Mouse (Mus musculus): ENCODE measurements at regions not wholly inside any gene's neighbourhood (a gene's known extent, or its start where the extent isn't known, plus 50 kb on each side); places are given as distances from the start of the nearest gene placed in this dataset.

DNA sequence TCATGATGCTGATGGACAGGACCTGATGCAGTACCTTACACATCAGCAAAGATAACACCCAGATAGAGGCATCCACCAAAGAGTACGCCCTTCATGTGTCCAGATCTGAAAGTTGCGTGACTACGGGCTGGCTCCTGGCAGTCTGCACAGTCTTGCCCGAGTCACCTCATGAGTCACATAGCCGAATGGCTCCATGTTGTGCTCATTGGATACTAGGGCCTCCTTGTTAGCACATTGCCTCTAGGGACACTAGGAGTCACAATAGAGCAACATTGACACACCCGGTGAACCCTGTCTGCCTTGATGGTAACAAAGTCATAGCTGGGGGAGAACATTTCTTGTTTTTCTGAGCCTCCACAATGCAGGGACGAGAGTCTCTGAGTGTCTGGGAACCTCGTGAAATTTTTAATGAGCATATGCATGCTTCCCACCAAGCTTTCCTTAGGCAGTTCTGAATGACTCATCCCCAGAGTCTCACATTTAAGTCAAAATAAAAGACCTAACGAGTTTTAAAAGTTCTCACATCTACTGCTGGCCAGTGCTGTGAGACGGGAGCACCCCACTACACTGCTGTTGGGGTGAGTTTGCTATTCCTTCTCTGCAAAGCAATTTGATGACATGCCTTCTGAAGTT, 297.5 kb downstream of the Insig2 start:
- 84% methylated on average over 10 of the region's 10 CpGs for WGBS
- Histone ChIP-seq H3K9me3 (ENCODE audit: control insufficient read depth, low read length) (no peaks in the 10 kb centered on the region), H3K4me1 (replicated peaks; ENCODE audit: control insufficient read depth, insufficient read depth, low read length) (no peaks in the 10 kb centered on the region), H3K4me3 (ENCODE audit: low read length) (no peak overlapping the region), H3K4me2 (ENCODE audit: low read depth, low read length) (no peak overlapping the region), H3K9ac (ENCODE audit: low read length) (no peak overlapping the region), H3K36me3 (ENCODE audit: control insufficient read depth, insufficient read depth, low read length) (no peaks in the 10 kb centered on the region), H3K27me3 (ENCODE audit: control insufficient read depth, insufficient read depth, low read depth, low read length) (no peaks in the 10 kb centered on the region), H3K27ac (ENCODE audit: low read length) (no peak overlapping the region)
- no peak for ATAC-seq (ENCODE audit: low read depth)

- Histone ChIP-seq H3K4me1 (replicated peaks; ENCODE audit: control insufficient read depth, insufficient read depth, low read length) (no peaks in the 10 kb centered on the region), H3K4me3 (ENCODE audit: low read length) (no peak overlapping the region), H3K9ac (ENCODE audit: low read length) (no peak overlapping the region), H3K9me3 (ENCODE audit: control insufficient read depth, low read length) (no peaks in the 10 kb centered on the region), H3K36me3 (ENCODE audit: control insufficient read depth, insufficient read depth, low read length) (no peaks in the 10 kb centered on the region), H3K27me3 (ENCODE audit: control insufficient read depth, insufficient read depth, low read depth, low read length) (no peaks in the 10 kb centered on the region), H3K27ac (ENCODE audit: low read length) (no peak overlapping the region), H3K4me2 (ENCODE audit: low read depth, low read length) (no peak overlapping the region)
- WGBS, result 38% methylated on average over 6 of the region's 6 CpGs
- no peak for ATAC-seq (ENCODE audit: low read depth)
Measured at GRCm38 (mm10) chr1:121046581-121046980, 285.8 kb downstream of the Insig2 start.

- H3K27me3 ChIP-seq (ENCODE audit: control insufficient read depth, insufficient read depth, low read depth, low read length), result no peaks in the 10 kb centered on the region
- H3K4me3 ChIP-seq (ENCODE audit: low read length), result no peak overlapping the region
- ATAC-seq (ENCODE audit: low read depth), result no peak
- no peak overlapping the region for H3K9ac ChIP-seq (ENCODE audit: low read length)
- no peaks in the 10 kb centered on the region for H3K4me1 ChIP-seq (replicated peaks; ENCODE audit: control insufficient read depth, insufficient read depth, low read length)
- no peak overlapping the region for H3K27ac ChIP-seq (ENCODE audit: low read length)
- no peaks in the 10 kb centered on the region for H3K9me3 ChIP-seq (ENCODE audit: control insufficient read depth, low read length)
- no peaks in the 10 kb centered on the region for H3K36me3 ChIP-seq (ENCODE audit: control insufficient read depth, insufficient read depth, low read length)
- 45% methylated on average over 2 of the region's 2 CpGs for WGBS
- no peak overlapping the region for H3K4me2 ChIP-seq (ENCODE audit: low read depth, low read length)
Measured at GRCm38 (mm10) chr1:121047406-121047805, 285.0 kb downstream of the Insig2 start.

GRCm38 (mm10) chr1:121049684-121050083, 282.7 kb downstream of the Insig2 start:
- no peaks in the 10 kb centered on the region for H3K4me1 ChIP-seq (replicated peaks; ENCODE audit: control insufficient read depth, insufficient read depth, low read length)
- no peaks in the 10 kb centered on the region for H3K36me3 ChIP-seq (ENCODE audit: control insufficient read depth, insufficient read depth, low read length)
- no peaks in the 10 kb centered on the region for H3K27me3 ChIP-seq (ENCODE audit: control insufficient read depth, insufficient read depth, low read depth, low read length)
- no peaks in the 10 kb centered on the region for H3K9me3 ChIP-seq (ENCODE audit: control insufficient read depth, low read length)
- no peak overlapping the region for H3K27ac ChIP-seq (ENCODE audit: low read length)
- no peak overlapping the region for H3K4me2 ChIP-seq (ENCODE audit: low read depth, low read length)
- ATAC-seq (ENCODE audit: low read depth), result no peak
- no peak overlapping the region for H3K9ac ChIP-seq (ENCODE audit: low read length)
- no peak overlapping the region for H3K4me3 ChIP-seq (ENCODE audit: low read length)
- WGBS, result 84% methylated on average over 4 of the region's 4 CpGs

DNA sequence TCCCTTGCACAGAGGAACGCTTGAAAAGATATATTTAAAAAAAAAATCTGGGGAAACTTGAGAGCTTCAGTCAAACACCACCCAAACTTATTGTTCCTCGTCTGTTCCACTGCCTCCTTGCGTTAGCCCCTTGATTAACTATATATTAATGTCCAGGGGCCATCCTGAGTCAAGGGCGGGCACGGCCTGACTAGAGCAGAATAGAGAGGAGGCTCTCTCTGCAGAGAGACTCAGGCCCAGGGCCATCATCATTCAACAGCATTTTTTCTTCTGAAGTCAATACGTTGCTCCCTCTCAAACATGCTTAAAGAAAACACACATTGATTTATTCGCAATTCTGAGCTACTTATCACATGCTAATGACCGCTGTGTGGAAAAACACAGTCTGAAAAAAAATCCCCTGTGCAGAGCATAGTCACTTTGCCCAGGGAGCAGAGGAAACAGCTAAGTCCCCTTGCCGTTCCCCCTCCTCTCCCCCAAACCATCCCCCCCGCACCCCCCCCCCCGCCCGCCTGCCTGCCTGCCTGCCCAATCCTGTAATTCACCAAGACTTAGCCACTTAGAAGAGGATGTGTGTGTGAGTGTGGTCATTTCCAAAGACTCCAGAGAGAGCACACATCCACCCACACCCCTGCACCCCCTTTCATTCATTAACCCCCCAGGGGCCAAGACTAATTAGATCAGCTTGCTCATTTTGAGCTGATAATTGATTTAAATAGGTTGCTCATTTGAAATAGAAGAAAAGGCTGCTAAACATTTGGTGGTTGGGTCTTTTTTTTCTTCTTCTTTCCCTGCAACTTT, 281.5 kb downstream of the Insig2 start:
- Histone ChIP-seq H3K36me3 (ENCODE audit: control insufficient read depth, insufficient read depth, low read length) (no peaks in the 10 kb centered on the region), H3K4me3 (ENCODE audit: low read length) (no peak overlapping the region), H3K9ac (ENCODE audit: low read length) (no peak overlapping the region), H3K4me1 (replicated peaks; ENCODE audit: control insufficient read depth, insufficient read depth, low read length) (no peaks in the 10 kb centered on the region), H3K4me2 (ENCODE audit: low read depth, low read length) (no peak overlapping the region), H3K27ac (ENCODE audit: low read length) (no peak overlapping the region), H3K9me3 (ENCODE audit: control insufficient read depth, low read length) (no peaks in the 10 kb centered on the region), H3K27me3 (ENCODE audit: control insufficient read depth, insufficient read depth, low read depth, low read length) (no peaks in the 10 kb centered on the region)
- no peak for ATAC-seq (ENCODE audit: low read depth)
- 22% methylated on average over 12 of the region's 12 CpGs for WGBS

DNA sequence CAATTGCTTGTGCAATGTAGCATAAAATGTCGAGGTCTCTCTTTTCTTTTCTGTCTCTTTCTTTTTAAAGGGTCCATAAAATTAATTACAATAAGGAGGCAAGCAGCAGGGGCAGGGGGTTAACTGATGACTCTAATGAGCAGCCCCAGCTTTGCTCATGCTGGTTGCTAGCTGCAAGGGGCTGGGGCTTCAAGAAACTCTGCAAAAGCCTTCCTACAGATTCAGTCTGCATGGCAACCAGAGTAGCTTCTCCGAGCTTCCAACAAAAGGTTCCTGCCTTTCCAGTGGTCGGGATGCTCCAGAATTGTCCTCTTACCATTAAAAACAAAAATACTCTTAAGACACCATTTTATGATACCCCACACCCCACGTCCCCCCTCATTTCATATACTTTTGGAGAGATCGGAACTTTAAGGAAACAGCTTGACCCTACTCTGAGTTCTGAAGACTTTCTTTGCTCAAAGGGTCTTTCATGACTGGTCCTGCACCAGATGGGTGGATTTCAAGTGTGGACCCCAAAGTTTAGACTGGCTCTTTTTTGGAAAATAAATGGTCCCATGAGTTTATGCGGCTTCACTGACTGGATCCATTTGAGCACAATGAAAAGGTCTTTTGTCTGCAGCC, 280.8 kb downstream of the Insig2 start:
- H3K9ac ChIP-seq (ENCODE audit: low read length), result no peak overlapping the region
- ATAC-seq (ENCODE audit: low read depth), result no peak
- no peaks in the 10 kb centered on the region for H3K27me3 ChIP-seq (ENCODE audit: control insufficient read depth, insufficient read depth, low read depth, low read length)
- H3K4me3 ChIP-seq (ENCODE audit: low read length), result no peak overlapping the region
- WGBS, result 62% methylated on average over 6 of the region's 6 CpGs
- no peak overlapping the region for H3K4me2 ChIP-seq (ENCODE audit: low read depth, low read length)
- no peak overlapping the region for H3K27ac ChIP-seq (ENCODE audit: low read length)
- no peaks in the 10 kb centered on the region for H3K36me3 ChIP-seq (ENCODE audit: control insufficient read depth, insufficient read depth, low read length)
- no peaks in the 10 kb centered on the region for H3K9me3 ChIP-seq (ENCODE audit: control insufficient read depth, low read length)
- H3K4me1 ChIP-seq (replicated peaks; ENCODE audit: control insufficient read depth, insufficient read depth, low read length), result no peaks in the 10 kb centered on the region

DNA sequence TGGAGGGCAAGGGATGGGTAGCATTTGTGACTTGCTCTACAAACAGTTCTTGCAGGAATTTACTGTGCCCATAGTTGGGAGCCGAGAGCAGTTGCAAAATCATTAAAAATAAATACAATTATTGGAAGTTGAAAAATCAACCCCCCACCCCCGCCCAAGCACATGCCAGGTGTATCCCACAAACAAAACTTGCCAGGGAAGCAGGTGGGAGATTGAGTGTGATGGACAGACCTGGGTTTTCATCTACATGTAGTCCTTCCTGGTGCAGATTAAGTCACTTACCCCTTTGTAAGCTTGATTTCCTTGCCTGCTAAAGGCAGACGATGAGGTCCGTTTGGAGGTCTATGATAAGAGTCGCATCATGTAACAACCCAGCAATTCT, 280.3 kb downstream of the Insig2 start:
- WGBS, result 81% methylated on average over 5 of the region's 5 CpGs
- no peak for ATAC-seq (ENCODE audit: low read depth)
- H3K27me3 ChIP-seq (ENCODE audit: control insufficient read depth, insufficient read depth, low read depth, low read length), result no peaks in the 10 kb centered on the region
- no peaks in the 10 kb centered on the region for H3K4me1 ChIP-seq (replicated peaks; ENCODE audit: control insufficient read depth, insufficient read depth, low read length)
- no peak overlapping the region for H3K27ac ChIP-seq (ENCODE audit: low read length)
- H3K4me2 ChIP-seq (ENCODE audit: low read depth, low read length), result no peak overlapping the region
- no peaks in the 10 kb centered on the region for H3K9me3 ChIP-seq (ENCODE audit: control insufficient read depth, low read length)
- no peak overlapping the region for H3K9ac ChIP-seq (ENCODE audit: low read length)
- no peak overlapping the region for H3K4me3 ChIP-seq (ENCODE audit: low read length)
- H3K36me3 ChIP-seq (ENCODE audit: control insufficient read depth, insufficient read depth, low read length), result no peaks in the 10 kb centered on the region

- H3K9ac ChIP-seq (ENCODE audit: low read length), result no peak overlapping the region
- H3K4me3 ChIP-seq (ENCODE audit: low read length), result no peak overlapping the region
- no peak overlapping the region for H3K27ac ChIP-seq (ENCODE audit: low read length)
- ATAC-seq (ENCODE audit: low read depth), result no peak
- WGBS, result 21% methylated on average over 11 of the region's 11 CpGs
- H3K36me3 ChIP-seq (ENCODE audit: control insufficient read depth, insufficient read depth, low read length), result no peaks in the 10 kb centered on the region
- no peak overlapping the region for H3K4me2 ChIP-seq (ENCODE audit: low read depth, low read length)
- H3K4me1 ChIP-seq (replicated peaks; ENCODE audit: control insufficient read depth, insufficient read depth, low read length), result no peaks in the 10 kb centered on the region
- H3K9me3 ChIP-seq (ENCODE audit: control insufficient read depth, low read length), result no peaks in the 10 kb centered on the region
- no peaks in the 10 kb centered on the region for H3K27me3 ChIP-seq (ENCODE audit: control insufficient read depth, insufficient read depth, low read depth, low read length)
Measured at GRCm38 (mm10) chr1:121053692-121054091, 278.7 kb downstream of the Insig2 start.

- Histone ChIP-seq H3K9ac (ENCODE audit: low read length) (no peak overlapping the region), H3K4me3 (ENCODE audit: low read length) (no peak overlapping the region), H3K36me3 (ENCODE audit: control insufficient read depth, insufficient read depth, low read length) (no peaks in the 10 kb centered on the region), H3K9me3 (ENCODE audit: control insufficient read depth, low read length) (no peaks in the 10 kb centered on the region), H3K4me2 (ENCODE audit: low read depth, low read length) (no peak overlapping the region), H3K4me1 (replicated peaks; ENCODE audit: control insufficient read depth, insufficient read depth, low read length) (no peaks in the 10 kb centered on the region), H3K27ac (ENCODE audit: low read length) (no peak overlapping the region), H3K27me3 (ENCODE audit: control insufficient read depth, insufficient read depth, low read depth, low read length) (no peaks in the 10 kb centered on the region)
- WGBS, result 71% methylated on average over 1 of the region's 1 CpGs
- ATAC-seq (ENCODE audit: low read depth), result no peak
Measured at GRCm38 (mm10) chr1:121074569-121074968, 257.8 kb downstream of the Insig2 start.
